Mouse (Mus musculus) forebrain, embryonic 13.5 days (tissue): ENCODE results near the gene Ipmk. TPM values are rescaled to one million over a fixed set of nuclear protein-coding genes. Genes with fewer than 3 reads are reported as not detected.

ENCODE experiments used
- ATAC-seq: fragments of 200-750 bp; cut with Nextera tagmentation; 2 replicates; pipeline ENCODE4 v1.8.0; 2017
- H3K27ac ChIP-seq: fragments of 300-500 bp; sonication (generic); 2 replicates; pipeline ENCODE4 v1.5.1; 2015; ENCODE audit warnings: inconsistent platforms, mild to moderate bottlenecking, moderate library complexity
- H3K27me3 ChIP-seq: fragments of 300-500 bp; sonication (generic); 2 replicates; pipeline ENCODE4 v1.6.1; 2015; ENCODE audit warnings: mild to moderate bottlenecking, inconsistent platforms
- H3K36me3 ChIP-seq: fragments of 300-500 bp; sonication (generic); 2 replicates; pipeline ENCODE4 v1.6.1; 2015; ENCODE audit warnings: mild to moderate bottlenecking, inconsistent platforms; ENCODE audit not compliant: poor library complexity, severe bottlenecking
- H3K4me1 ChIP-seq: fragments of 300-500 bp; sonication (generic); 2 replicates; pipeline ENCODE4 v1.6.1; 2015; ENCODE audit warnings: inconsistent platforms
- H3K4me2 ChIP-seq: fragments of 300-500 bp; sonication (generic); 2 replicates; pipeline ENCODE4 v1.6.1; 2015; ENCODE audit warnings: inconsistent platforms, mild to moderate bottlenecking, moderate library complexity
- H3K4me3 ChIP-seq: fragments of 300-500 bp; sonication (generic); 2 replicates; pipeline ENCODE4 v1.5.1; 2015; ENCODE audit warnings: mild to moderate bottlenecking, inconsistent platforms
- H3K9ac ChIP-seq: fragments of 300-500 bp; sonication (generic); 2 replicates; pipeline ENCODE4 v1.6.1; 2015; ENCODE audit warnings: mild to moderate bottlenecking, inconsistent platforms
- H3K9me3 ChIP-seq: fragments of 300-500 bp; sonication (generic); replicated peaks from 2 replicates; pipeline ENCODE4 v1.6.1; 2016; ENCODE audit warnings: inconsistent platforms
- WGBS: fragments of 180-500 bp; shearing (Covaris S2); methylation state at CpG from one replicate; pipeline ENCODE4 v1.1.7; 2015; 5-methylcytosine and 5-hydroxymethylcytosine counted together
- polyA plus RNA-seq: library from polyadenylated mRNA; unstranded; fragments of >200 nt; fragmentation: Nextera tagmentation; extraction: Ambion mirVana; gene quantifications from 2 replicates; pipeline ENCODE4 v1.2.1, GENCODE M21; 2015

The Ipmk gene
- polyA plus RNA-seq, 1 experiment from 2014 or later = 15.1 TPM

DNA sequence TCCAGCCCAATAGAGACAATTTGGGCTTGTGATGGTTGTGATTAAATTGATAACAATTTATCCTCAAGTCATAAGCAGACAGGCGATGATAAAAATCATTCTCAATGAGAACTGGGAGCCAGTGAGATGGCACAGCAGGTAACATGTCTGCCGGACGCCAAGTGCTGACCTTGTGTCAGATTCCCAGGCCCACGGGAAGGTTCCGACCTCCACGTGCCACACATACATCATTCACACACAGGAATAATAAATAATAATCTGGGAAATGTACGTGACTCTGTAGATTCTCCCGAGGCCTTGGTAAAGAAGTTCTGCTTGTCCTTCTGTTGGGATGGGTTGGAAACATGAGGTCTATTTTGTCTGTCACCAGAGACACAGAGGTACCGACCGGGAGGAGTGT, 20.2 kb upstream of the Ipmk start:
- Histone ChIP-seq H3K9ac (no peak overlapping the region), H3K4me3 (no peak overlapping the region), H3K27me3 (no peaks in the 10 kb centered on the region), H3K36me3 (peaks cover 27% of the 10 kb centered on the region), H3K27ac (no peak overlapping the region), H3K4me2 (no peak overlapping the region), H3K9me3 (no peaks in the 10 kb centered on the region), H3K4me1 (no peaks in the 10 kb centered on the region)
- 90% methylated on average over 10 of the region's 10 CpGs for WGBS
- no peak for ATAC-seq

DNA sequence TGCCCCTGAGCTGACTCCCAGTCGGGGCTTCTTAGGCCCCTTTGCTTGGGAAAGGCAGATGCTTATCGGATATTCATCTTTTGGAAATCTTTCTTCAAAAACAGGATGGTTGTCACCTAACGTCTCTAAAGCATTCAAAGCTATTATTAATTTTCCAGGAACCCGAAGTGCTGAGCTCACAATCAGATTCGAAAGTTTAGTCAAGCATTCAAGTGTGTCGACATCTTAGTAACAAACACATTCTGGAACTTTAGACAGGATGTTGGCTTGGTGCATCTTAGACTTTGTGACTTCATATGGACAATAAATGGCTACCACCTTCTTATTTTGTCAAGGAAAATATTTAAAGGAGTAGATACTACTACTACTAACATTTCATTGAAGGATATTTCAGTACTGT, 19.2 kb upstream of the Ipmk start:
- Histone ChIP-seq H3K4me1 (no peaks in the 10 kb centered on the region), H3K9ac (no peak overlapping the region), H3K27ac (no peak overlapping the region), H3K36me3 (peaks cover 36% of the 10 kb centered on the region), H3K4me2 (no peak overlapping the region), H3K27me3 (no peaks in the 10 kb centered on the region), H3K9me3 (no peaks in the 10 kb centered on the region), H3K4me3 (no peak overlapping the region)
- no peak for ATAC-seq
- 93% methylated on average over 6 of the region's 6 CpGs for WGBS

DNA sequence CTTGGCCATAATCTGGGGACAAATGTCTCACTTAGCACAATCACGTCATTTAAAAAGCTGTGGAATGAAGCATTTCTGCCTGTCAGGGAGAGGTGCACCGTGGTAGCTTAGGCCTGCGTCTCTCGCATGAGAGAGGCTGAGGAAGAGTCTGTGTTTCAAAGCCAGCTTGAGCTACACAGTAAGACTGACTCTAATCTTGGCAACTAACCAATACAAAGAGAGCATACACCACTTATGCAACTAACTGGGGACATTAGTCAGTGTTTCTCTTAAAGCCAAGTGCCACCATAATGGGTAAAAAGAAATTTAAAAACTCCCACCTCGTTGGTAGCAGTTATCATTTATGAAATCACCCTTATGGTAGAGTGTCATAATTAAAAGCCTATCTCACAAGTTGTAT, 18.7 kb upstream of the Ipmk start:
- Histone ChIP-seq H3K9me3 (no peaks in the 10 kb centered on the region), H3K9ac (no peak overlapping the region), H3K27ac (no peak overlapping the region), H3K27me3 (no peaks in the 10 kb centered on the region), H3K4me3 (no peak overlapping the region), H3K36me3 (peaks cover 41% of the 10 kb centered on the region), H3K4me2 (no peak overlapping the region), H3K4me1 (no peaks in the 10 kb centered on the region)
- WGBS = 89% methylated on average over 5 of the region's 5 CpGs
- ATAC-seq = no peak

DNA sequence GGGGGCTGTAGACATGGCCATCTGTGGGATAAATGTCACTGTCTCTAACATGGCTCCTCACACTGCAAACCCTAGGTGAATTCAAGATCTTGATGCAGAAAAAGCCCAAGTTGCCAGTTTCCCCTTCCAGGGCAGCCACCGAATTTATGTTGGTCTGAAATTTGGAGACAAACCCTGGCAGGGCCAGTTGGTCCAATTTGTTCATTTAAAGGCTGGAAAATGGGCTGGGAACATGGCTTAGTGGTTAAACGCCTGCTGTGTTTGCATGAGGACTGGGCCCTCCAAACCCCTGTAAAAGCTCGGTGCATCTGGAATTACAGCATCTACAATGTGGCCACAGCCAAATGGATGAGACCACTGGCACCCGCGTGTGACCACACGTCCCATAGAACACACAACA, 18.3 kb upstream of the Ipmk start:
- Histone ChIP-seq H3K9me3 (no peaks in the 10 kb centered on the region), H3K27me3 (no peaks in the 10 kb centered on the region), H3K9ac (no peak overlapping the region), H3K27ac (no peak overlapping the region), H3K4me2 (no peak overlapping the region), H3K4me1 (no peaks in the 10 kb centered on the region), H3K4me3 (no peak overlapping the region), H3K36me3 (peaks cover 45% of the 10 kb centered on the region)
- 94% methylated on average over 6 of the region's 6 CpGs for WGBS
- ATAC-seq = no peak

DNA sequence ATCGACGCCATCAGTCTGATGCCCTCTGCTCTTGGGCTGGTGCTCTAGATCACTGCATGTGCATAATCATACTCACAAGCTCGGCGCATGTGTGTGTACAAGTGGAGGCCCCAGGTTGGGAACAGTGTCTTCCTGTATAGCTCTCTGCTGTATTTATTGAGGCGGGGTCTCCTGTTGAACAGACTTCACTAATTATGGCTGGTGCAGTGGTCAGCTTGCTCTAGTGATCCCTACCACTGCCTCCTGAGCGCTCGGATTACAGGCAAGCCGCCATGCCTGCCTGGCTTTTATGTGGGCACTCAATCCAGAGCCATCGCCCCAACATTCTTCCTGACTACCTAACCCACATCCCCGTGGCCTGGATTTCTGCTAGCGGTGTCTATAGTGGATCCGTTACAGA, 17.5 kb upstream of the Ipmk start:
- Histone ChIP-seq H3K4me1 (no peaks in the 10 kb centered on the region), H3K36me3 (peaks cover 53% of the 10 kb centered on the region), H3K27me3 (no peaks in the 10 kb centered on the region), H3K4me3 (no peak overlapping the region), H3K4me2 (no peak overlapping the region), H3K9me3 (no peaks in the 10 kb centered on the region), H3K9ac (no peak overlapping the region), H3K27ac (no peak overlapping the region)
- 94% methylated on average over 12 of the region's 12 CpGs for WGBS
- ATAC-seq = no peak

DNA sequence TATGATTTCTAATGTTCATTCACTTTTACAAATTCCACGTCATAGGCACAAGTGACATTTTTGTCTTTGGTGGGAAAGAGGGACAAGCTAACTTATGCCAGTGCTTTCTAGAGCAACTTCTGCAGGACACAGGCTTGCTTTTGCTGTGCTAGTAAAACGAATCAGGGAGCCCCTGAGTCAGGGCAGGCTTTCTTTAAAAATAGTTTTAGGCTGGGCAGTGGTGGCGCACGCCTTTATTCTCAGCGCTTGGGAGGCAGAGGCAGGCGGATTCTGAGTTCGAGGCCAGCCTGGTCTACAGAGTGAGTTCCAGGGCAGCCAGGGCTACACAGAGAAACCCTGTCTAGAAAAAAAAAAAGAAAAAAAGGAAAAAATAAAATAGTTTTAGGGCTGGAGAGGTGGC, 15.7 kb upstream of the Ipmk start:
- Histone ChIP-seq H3K4me2 (no peak overlapping the region), H3K27ac (no peak overlapping the region), H3K27me3 (no peaks in the 10 kb centered on the region), H3K4me3 (no peak overlapping the region), H3K9ac (no peak overlapping the region), H3K9me3 (no peaks in the 10 kb centered on the region), H3K4me1 (no peaks in the 10 kb centered on the region), H3K36me3 (peaks cover 67% of the 10 kb centered on the region)
- ATAC-seq = no peak
- 95% methylated on average over 7 of the region's 7 CpGs for WGBS

DNA sequence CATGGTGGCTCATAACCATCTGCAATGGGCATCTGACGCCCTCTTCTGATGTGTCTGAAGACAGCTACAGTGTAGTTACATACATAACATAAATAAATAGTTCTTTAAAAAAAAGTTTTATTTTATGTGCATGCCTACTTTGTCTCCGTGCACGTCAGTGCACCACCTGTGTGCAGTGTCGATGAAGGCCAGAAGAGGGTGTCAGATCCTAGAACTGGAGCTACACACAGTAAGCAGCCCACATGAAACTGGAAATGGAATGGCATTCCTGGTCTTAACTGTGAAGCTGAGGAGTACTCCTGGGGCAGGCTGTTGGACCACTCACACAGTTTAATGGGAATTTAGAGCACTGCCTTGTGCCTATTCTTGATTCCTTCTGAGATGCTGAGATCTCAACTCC, 15.2 kb upstream of the Ipmk start:
- Histone ChIP-seq H3K27me3 (no peaks in the 10 kb centered on the region), H3K9me3 (no peaks in the 10 kb centered on the region), H3K27ac (no peak overlapping the region), H3K4me3 (no peak overlapping the region), H3K4me1 (no peaks in the 10 kb centered on the region), H3K9ac (no peak overlapping the region), H3K4me2 (no peak overlapping the region), H3K36me3 (peaks cover 67% of the 10 kb centered on the region)
- ATAC-seq = no peak
- 90% methylated on average over 4 of the region's 4 CpGs for WGBS

DNA sequence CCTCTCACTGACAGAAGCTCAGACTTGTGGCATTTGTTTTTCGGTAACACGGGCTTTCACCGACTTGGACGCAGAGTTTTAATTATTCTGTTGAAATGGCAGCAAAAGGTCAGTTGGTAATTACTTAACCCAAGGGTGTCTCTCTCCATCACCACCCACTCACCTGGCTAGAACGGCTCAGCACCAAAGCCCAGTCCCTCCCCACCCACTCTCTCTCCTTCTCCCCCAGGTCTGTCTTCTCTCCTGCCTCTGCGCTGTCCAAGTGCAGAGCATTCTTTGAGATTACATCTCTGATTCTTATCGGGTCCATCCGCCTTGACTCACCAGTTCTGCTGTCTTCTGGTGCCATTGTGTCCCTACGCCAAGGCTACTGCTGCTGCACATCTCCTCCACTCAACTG, 14.7 kb upstream of the Ipmk start:
- H3K36me3 ChIP-seq = peaks cover 67% of the 10 kb centered on the region
- 95% methylated on average over 9 of the region's 9 CpGs for WGBS
- H3K9ac ChIP-seq = no peak overlapping the region
- H3K27ac ChIP-seq = no peak overlapping the region
- no peak for ATAC-seq
- no peak overlapping the region for H3K4me3 ChIP-seq
- no peaks in the 10 kb centered on the region for H3K9me3 ChIP-seq
- H3K4me1 ChIP-seq = no peaks in the 10 kb centered on the region
- H3K4me2 ChIP-seq = no peak overlapping the region
- no peaks in the 10 kb centered on the region for H3K27me3 ChIP-seq

DNA sequence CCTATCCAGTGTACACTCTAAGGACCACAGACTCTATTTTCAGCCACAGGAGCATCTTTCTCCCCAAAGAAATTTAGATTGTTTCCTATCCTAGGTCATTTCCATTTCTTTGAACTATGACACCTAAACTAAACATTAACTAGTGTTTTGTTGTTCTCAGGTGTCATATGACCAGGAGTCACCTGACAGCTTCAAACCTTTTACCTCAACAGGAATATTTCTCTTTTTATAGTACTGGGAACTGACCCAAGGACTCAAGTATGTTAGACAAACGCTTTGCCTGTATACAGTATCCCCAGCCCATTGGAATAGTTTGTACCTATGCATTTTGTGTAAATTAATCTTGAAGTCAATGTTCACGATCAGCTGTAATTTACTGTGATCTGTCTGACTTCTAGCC, 9.8 kb upstream of the Ipmk start:
- Histone ChIP-seq H3K36me3 (peaks cover 36% of the 10 kb centered on the region), H3K9ac (no peak overlapping the region), H3K27me3 (no peaks in the 10 kb centered on the region), H3K27ac (no peak overlapping the region), H3K9me3 (no peaks in the 10 kb centered on the region), H3K4me3 (no peak overlapping the region), H3K4me1 (peaks cover 27% of the 10 kb centered on the region), H3K4me2 (no peak overlapping the region)
- WGBS = 92% methylated on average over 2 of the region's 2 CpGs
- ATAC-seq = no peak

DNA sequence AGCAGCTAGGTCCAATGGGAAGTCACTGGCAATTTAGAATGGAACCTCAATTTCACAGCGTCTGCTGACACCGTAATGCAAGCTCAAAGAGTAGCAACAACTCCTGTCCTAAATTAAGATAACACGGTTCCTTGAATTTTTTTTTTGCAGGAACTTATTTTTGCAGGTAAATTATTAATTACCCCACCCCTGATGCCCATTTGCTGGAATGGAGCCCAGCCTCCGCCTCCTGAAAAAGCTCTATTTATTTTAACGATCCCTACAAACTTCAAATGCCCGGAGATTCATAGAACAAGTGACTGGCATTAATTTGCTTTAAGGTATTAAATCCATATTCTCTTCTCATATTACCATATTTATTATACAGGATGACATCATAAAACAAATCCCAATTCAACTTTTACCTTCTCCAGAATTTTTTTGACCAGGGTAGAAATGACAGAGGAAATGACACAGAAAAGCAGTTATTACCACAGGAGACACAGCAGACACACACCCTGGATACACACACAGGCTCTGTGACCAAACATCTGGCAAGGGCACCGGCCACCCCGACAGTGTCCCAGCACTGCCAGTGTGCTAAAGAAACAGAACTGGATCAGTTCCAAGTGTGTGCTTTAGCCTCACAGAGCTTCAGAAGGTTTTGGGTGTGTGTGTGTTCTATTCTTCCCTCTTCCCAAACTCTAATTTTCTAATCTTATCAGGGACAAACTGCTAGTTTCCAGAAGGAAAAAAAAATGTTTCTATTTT, 9.2 kb upstream of the Ipmk start:
- 61% methylated on average over 8 of the region's 8 CpGs for WGBS

DNA sequence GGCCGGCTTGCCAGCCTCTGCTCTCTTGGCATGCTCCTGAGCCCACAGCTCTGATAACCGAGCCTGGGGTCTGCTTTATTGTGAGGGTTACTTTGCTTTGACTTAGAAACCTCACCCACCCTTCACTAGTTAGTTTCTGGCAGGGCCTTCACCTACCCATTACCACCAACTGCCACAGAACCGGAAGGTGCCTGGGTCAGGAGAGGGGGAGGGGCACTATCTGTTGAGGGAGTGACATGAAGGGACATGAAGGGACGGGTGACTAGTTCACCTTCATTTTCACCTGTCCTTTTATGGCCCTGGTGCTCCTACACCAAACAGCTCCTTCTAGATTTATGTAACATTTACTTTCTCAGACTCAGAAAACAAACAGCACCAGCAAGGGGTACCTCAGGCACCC, 8.1 kb upstream of the Ipmk start:
- no peaks in the 10 kb centered on the region for H3K27me3 ChIP-seq
- WGBS = 74% methylated on average over 4 of the region's 4 CpGs

More for the DNA sequence above, 9.2 kb upstream of the Ipmk start:
- Histone ChIP-seq H3K9ac (no peak overlapping the region), H3K27ac (no peak overlapping the region; the same call in 1 of the 2 replicates), H3K36me3 (peaks cover 30% of the 10 kb centered on the region), H3K4me1 (peaks cover 31% of the 10 kb centered on the region), H3K4me2 (no peak overlapping the region), H3K4me3 (no peak overlapping the region), H3K27me3 (no peaks in the 10 kb centered on the region), H3K9me3 (no peaks in the 10 kb centered on the region)
- no peak for ATAC-seq

DNA sequence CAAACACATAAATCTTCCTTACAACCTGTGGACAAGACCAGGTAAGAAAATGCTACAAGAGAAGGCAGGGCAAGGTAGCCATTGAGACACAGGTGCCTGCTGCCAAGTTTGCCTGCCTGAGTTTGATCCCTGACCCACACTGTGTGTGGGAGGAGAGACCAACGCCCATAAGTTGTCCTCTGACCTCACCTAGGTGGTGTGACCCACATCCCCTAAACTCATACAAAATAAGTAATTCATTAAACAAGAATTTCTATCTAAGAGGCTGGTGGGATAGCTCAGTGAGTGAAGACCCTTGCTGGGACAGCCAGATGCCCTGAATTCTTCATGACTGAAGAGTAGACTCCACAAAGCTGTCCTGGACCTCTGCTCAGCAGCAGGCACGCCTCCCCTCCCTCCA, 7.4 kb upstream of the Ipmk start:
- Histone ChIP-seq H3K4me1 (peaks cover 44% of the 10 kb centered on the region), H3K27ac (no peak overlapping the region), H3K27me3 (no peaks in the 10 kb centered on the region), H3K4me2 (no peak overlapping the region), H3K9me3 (no peaks in the 10 kb centered on the region), H3K4me3 (no peak overlapping the region), H3K9ac (no peak overlapping the region), H3K36me3 (peaks cover 12% of the 10 kb centered on the region)
- ATAC-seq = no peak
- 79% methylated on average over 2 of the region's 2 CpGs for WGBS

More for the DNA sequence above, 8.1 kb upstream of the Ipmk start:
- no peak overlapping the region for H3K4me2 ChIP-seq
- no peaks in the 10 kb centered on the region for H3K9me3 ChIP-seq
- H3K27ac ChIP-seq = no peak overlapping the region
- peaks cover 41% of the 10 kb centered on the region for H3K4me1 ChIP-seq
- ATAC-seq = no peak
- H3K36me3 ChIP-seq = peaks cover 20% of the 10 kb centered on the region
- no peak overlapping the region for H3K9ac ChIP-seq
- H3K4me3 ChIP-seq = no peak overlapping the region

DNA sequence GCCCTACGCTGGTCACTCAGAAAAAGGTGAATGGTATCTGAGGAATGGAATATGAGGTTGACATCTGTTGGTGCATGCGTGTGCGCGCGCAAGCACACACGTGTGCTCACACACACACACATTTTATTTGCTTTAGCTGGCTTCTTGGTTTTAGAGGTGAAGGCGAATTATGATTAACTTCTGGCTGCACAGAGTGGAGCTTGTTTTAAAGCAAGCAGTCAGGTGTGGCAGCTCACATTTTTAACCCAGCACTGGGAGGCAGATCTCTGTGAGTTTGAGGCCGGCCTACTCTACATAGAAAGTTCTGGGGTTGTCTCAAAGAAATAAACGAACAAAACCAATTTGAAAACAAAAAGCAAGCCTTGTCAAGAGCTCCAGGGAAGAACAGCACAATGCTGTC, 6.3 kb upstream of the Ipmk start:
- Histone ChIP-seq H3K9ac (no peak overlapping the region), H3K4me1 (peaks cover 46% of the 10 kb centered on the region), H3K4me2 (no peak overlapping the region), H3K27ac (no peak overlapping the region), H3K9me3 (no peaks in the 10 kb centered on the region), H3K27me3 (no peaks in the 10 kb centered on the region), H3K36me3 (peaks cover 1% of the 10 kb centered on the region), H3K4me3 (no peak overlapping the region)
- no peak for ATAC-seq
- 94% methylated on average over 9 of the region's 9 CpGs for WGBS
